Mouse (Mus musculus): ENCODE measurements around the gene 2810004N23Rik. TPM values are rescaled to one million over a fixed set of nuclear protein-coding genes. Genes with fewer than 3 reads are reported as not detected.

The 2810004N23Rik gene
- polyA plus RNA-seq, 1 experiment from 2014 or later, result 51.6 TPM

DNA sequence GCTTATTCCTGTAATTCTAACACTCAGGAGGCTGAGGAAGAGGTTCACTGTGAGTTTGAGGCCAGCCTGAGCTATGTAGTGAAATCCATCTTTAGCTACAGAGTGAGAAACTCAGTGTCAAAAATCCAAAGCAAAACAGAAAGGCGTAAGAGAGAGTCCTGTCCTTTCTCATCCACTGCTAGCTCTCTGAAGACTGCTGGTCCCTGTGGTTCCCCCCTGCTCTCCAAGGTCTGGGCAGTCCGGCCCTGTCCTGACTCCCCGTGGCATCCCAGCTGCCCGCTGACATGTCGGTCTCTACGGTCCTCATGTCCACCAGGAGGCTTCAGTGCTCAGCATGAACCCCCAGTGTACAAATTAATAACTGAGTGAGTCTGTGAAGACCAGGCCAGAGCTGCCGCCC lies 26.6 kb downstream of the 2810004N23Rik start:
- H3K4me3 ChIP-seq, result no peak overlapping the region
- H3K4me1 ChIP-seq (replicated peaks), result peaks cover 16% of the 10 kb centered on the region
- H3K9ac ChIP-seq, result no peak overlapping the region
- no peaks in the 10 kb centered on the region for H3K9me3 ChIP-seq (replicated peaks)
- ATAC-seq (replicated peaks; ENCODE audit: insufficient number of reproducible peaks, insufficient read depth, low FRiP score, low read depth), result no peak
- peaks cover 30% of the 10 kb centered on the region for H3K36me3 ChIP-seq
- no peak overlapping the region for H3K27ac ChIP-seq
- 85% methylated on average over 7 of the region's 7 CpGs for WGBS
- no peak overlapping the region for H3K4me2 ChIP-seq
- no peaks in the 10 kb centered on the region for H3K27me3 ChIP-seq

DNA sequence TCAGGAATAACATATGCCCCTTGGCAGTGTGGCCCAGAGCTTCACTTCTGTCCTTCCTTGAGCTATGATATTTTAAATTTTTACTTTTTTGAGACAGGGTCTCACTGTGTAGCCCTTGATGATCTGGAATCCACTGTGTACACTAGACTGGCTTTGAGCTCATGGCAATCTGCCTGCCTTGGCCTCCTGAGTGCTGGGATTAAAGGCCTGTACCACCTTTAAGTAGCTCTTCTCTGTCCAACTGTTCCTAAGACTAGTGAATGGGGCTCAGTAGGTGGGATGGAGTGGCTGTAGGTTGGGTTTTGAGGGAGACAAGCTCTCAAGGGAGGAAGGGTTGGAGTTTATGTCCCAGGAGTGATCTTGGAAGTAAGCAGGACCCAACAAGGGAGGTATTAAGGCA lies 27.1 kb downstream of the 2810004N23Rik start:
- Histone ChIP-seq H3K36me3 (peaks cover 25% of the 10 kb centered on the region), H3K9ac (no peak overlapping the region), H3K4me1 (replicated peaks) (peaks cover 16% of the 10 kb centered on the region), H3K4me2 (no peak overlapping the region), H3K27ac (no peak overlapping the region), H3K9me3 (replicated peaks) (no peaks in the 10 kb centered on the region), H3K4me3 (no peak overlapping the region), H3K27me3 (no peaks in the 10 kb centered on the region)
- no peak for ATAC-seq (replicated peaks; ENCODE audit: insufficient number of reproducible peaks, insufficient read depth, low FRiP score, low read depth)

DNA sequence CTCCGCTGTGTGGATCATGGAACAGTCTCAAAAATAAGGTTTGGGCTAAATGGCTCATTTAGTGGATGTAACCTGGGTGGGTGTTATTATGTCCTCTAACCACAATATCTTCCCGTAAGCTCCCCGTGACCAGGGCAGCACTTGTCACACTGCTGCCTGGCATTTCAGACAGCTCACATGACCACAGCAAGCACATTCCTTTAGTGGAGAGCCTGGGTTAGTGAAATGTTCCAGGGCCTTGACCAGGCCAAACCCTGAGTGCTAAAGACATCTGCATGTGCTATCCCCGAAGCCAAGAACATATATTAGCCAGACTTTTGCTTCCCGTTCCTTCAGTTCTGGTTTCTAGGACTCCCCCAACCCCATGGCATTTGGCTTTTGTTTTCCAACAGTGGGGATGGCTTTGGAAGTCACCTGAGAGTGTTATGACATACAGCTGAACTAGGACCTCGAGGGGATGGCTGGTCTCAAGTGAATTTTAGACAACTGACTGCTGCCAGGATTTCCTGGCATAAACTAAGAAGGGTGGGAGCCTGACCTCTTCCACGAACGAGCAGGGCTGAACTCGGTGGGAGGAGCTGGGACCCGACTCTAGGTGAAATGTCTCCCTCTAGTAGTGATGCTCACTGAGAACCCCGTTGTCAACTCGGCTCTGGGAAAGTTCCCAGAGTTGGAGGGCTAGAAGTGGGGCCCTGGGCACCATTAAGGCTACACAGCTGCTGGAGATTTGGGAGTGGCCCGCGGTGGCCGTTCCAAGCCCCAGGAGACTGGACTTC lies 29.3 kb downstream of the 2810004N23Rik start:
- H3K27me3 ChIP-seq, result no peaks in the 10 kb centered on the region
- H3K4me3 ChIP-seq, result 0 out of 2 replicates have a peak overlapping the region, but pooled peaks have one; percentile 3
- H3K9me3 ChIP-seq (replicated peaks), result no peaks in the 10 kb centered on the region
- 26% methylated on average over 15 of the region's 15 CpGs for WGBS
- H3K36me3 ChIP-seq, result peaks cover 6% of the 10 kb centered on the region
- H3K9ac ChIP-seq, result no peak overlapping the region
- H3K27ac ChIP-seq, result peak overlapping the region; percentile 71
- peak overlapping the region; percentile 49 for H3K4me2 ChIP-seq
- peak; percentile 62; the same call in 1 of the 2 replicates for ATAC-seq (replicated peaks; ENCODE audit: insufficient number of reproducible peaks, insufficient read depth, low FRiP score, low read depth)
- H3K4me1 ChIP-seq (replicated peaks), result peaks cover 16% of the 10 kb centered on the region

DNA sequence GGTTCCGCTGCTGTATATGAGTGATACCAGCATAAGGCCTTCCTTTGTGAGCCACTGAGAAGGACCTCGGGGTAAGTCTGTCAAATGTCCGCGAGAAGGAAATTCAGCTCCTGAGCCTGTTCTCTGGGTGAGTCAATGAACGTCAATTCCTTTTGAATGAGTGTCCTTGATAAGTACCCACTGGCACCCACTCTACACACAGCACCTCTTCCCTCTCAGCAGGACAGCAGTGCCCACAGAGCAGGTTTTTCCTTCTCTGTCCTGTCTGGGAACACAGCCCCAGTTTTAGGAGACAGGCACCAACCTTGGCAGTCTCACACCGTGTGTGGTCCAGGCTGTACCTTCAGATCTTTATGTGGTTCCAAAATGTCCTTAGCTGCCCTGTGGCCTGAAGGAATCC lies 31.0 kb downstream of the 2810004N23Rik start:
- no peak overlapping the region for H3K27ac ChIP-seq
- H3K9me3 ChIP-seq (replicated peaks), result no peaks in the 10 kb centered on the region
- H3K4me3 ChIP-seq, result no peak overlapping the region
- 77% methylated on average over 6 of the region's 6 CpGs for WGBS
- no peak overlapping the region for H3K4me2 ChIP-seq
- no peak overlapping the region for H3K9ac ChIP-seq
- no peak for ATAC-seq (replicated peaks; ENCODE audit: insufficient number of reproducible peaks, insufficient read depth, low FRiP score, low read depth)
- H3K27me3 ChIP-seq, result no peaks in the 10 kb centered on the region
- H3K36me3 ChIP-seq, result no peaks in the 10 kb centered on the region
- H3K4me1 ChIP-seq (replicated peaks), result peaks cover 19% of the 10 kb centered on the region

DNA sequence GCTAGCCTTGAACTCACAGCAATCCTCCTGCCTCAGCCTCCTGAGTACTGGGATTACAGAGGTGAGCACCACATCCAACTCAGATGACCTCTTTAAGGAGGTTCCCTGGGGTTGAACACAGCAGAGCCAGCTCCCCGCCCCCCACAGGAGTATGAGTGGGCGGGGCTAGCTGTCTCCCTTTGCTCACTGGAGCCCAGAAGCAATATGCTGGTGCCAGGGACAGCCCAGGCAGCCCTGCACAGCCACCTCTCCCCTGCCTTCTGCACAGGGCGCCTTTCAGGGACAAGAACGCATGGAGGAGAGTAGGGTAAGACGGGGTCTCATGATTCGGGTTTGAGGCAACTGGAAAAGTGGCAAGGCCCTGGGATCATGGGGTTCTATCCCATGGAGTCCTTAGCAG lies 31.4 kb downstream of the 2810004N23Rik start:
- Histone ChIP-seq H3K27me3 (no peaks in the 10 kb centered on the region), H3K9ac (no peak overlapping the region), H3K4me2 (no peak overlapping the region), H3K4me1 (replicated peaks) (peaks cover 22% of the 10 kb centered on the region), H3K27ac (no peak overlapping the region), H3K36me3 (no peaks in the 10 kb centered on the region), H3K4me3 (no peak overlapping the region), H3K9me3 (replicated peaks) (no peaks in the 10 kb centered on the region)
- WGBS, result 83% methylated on average over 6 of the region's 6 CpGs
- no peak for ATAC-seq (replicated peaks; ENCODE audit: insufficient number of reproducible peaks, insufficient read depth, low FRiP score, low read depth)

DNA sequence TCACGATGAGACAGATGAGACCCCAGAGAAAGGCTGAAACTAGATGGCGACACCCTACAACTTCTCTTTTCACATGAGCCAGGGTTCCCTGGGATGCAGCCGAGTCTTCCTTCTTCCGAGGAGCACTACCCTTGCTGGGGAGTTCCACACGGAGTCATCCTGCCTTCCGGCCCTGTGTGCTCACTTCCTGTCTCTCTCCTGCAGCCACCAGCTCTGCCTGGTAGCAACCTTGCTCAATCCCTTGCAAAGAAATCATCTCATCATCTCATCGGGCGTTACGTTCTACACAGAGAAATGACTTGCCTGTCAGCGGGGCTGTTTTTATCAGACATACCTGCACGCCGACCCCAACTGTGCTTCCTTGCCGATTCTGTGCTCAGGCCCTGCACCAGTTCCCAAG lies 32.9 kb downstream of the 2810004N23Rik start:
- Histone ChIP-seq H3K9me3 (replicated peaks) (no peaks in the 10 kb centered on the region), H3K4me1 (replicated peaks) (peaks cover 22% of the 10 kb centered on the region), H3K4me3 (no peak overlapping the region), H3K36me3 (no peaks in the 10 kb centered on the region), H3K4me2 (no peak overlapping the region), H3K27ac (no peak overlapping the region), H3K9ac (no peak overlapping the region), H3K27me3 (no peaks in the 10 kb centered on the region)
- WGBS, result 70% methylated on average over 13 of the region's 13 CpGs
- no peak for ATAC-seq (replicated peaks; ENCODE audit: insufficient number of reproducible peaks, insufficient read depth, low FRiP score, low read depth)

DNA sequence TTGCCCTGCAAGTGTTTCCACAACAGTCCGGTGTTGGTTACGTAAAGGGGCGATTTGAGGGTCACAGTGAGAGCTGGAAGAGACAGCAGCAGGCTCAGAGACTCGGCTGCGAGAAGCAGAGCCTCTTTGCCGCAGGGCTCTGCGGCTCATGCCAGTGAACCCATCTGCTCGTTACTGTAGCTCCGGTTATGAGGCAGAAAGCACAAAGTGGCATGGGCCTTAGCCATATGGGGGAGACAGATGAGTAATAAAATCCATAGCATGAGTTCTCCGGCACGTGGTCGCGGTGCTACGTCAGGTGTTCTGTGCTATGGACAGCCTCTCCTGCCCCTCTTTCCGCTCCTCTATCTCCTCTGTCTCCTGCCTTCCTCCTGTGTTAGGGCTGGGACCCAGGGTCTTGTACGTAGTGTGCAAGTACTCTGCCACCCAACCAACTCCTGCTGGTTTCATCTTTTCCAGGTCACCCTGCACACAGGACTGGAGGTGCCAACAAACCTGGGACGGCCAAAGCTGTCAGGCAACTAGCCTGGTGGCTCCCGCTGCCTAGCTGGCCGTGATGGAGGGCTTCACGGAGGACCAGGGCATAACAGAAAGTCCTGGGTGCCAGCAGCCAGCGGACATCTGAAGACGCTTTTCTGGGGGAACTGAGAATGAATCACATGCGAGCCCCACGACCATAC lies 34.2 kb downstream of the 2810004N23Rik start:
- WGBS, result 80% methylated on average over 24 of the region's 24 CpGs
- no peak overlapping the region for H3K9ac ChIP-seq
- no peak for ATAC-seq (replicated peaks; ENCODE audit: insufficient number of reproducible peaks, insufficient read depth, low FRiP score, low read depth)
- no peaks in the 10 kb centered on the region for H3K36me3 ChIP-seq
- H3K27ac ChIP-seq, result no peak overlapping the region
- H3K27me3 ChIP-seq, result no peaks in the 10 kb centered on the region
- no peaks in the 10 kb centered on the region for H3K9me3 ChIP-seq (replicated peaks)
- no peak overlapping the region for H3K4me2 ChIP-seq
- H3K4me3 ChIP-seq, result no peak overlapping the region
- H3K4me1 ChIP-seq (replicated peaks), result peaks cover 15% of the 10 kb centered on the region

DNA sequence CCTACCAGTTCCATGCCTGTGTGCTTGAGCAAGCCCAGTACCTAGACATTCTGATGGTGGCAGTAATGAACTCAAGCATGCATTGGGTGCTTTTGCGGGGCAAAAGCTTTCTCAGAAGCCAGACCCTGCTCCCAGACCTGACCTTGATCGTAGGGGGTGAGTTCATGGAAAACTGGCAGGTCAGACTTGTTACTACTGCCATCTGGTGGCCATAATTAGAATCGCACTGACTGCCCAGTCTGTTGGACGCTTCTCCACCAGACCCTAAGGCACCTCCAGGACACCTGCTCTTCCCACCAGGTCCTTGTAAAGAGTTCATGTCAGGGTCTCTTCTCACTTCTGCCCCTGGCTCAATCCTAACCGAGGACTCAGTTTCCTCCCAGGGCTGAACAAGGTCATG lies 35.5 kb downstream of the 2810004N23Rik start:
- Histone ChIP-seq H3K4me1 (replicated peaks) (peaks cover 6% of the 10 kb centered on the region; the same call in 1 of the 2 replicates), H3K36me3 (no peaks in the 10 kb centered on the region), H3K27ac (no peak overlapping the region), H3K27me3 (0 out of 2 replicates have a peak, but pooled peaks cover 2% of the 10 kb centered on the region), H3K9me3 (replicated peaks) (no peaks in the 10 kb centered on the region), H3K4me2 (no peak overlapping the region), H3K9ac (no peak overlapping the region), H3K4me3 (no peak overlapping the region)
- 0 out of 2 replicates have a peak, but pooled peaks have one; percentile 13 for ATAC-seq (replicated peaks; ENCODE audit: insufficient number of reproducible peaks, insufficient read depth, low FRiP score, low read depth)
- 4% methylated on average over 5 of the region's 5 CpGs for WGBS

DNA sequence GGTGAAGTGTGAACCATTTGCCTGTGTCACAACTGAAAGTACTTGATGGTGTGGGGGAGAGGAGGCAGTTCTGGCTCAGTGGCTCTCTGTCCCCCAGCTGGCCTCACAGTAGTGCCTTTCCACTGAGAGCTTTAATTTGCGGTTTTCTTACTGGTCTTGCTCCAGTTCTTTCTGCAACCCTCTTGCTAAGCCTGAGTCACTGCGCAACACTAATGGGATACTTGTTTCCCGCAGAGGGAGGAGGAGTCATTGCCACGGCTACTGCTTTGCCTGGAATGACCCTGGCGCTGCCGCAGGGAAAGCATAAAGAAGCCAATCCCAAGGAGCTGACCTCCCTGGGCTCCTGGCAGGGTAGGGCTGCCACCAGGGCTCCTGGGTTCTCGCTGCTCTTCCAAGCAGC lies 36.3 kb downstream of the 2810004N23Rik start:
- H3K27ac ChIP-seq, result no peak overlapping the region
- no peaks in the 10 kb centered on the region for H3K9me3 ChIP-seq (replicated peaks)
- no peak for ATAC-seq (replicated peaks; ENCODE audit: insufficient number of reproducible peaks, insufficient read depth, low FRiP score, low read depth)
- no peak overlapping the region for H3K4me2 ChIP-seq
- 0 out of 2 replicates have a peak, but pooled peaks cover 4% of the 10 kb centered on the region for H3K27me3 ChIP-seq
- H3K4me3 ChIP-seq, result no peak overlapping the region
- H3K4me1 ChIP-seq (replicated peaks), result peaks cover 6% of the 10 kb centered on the region; the same call in 1 of the 2 replicates
- no peaks in the 10 kb centered on the region for H3K36me3 ChIP-seq
- 33% methylated on average over 7 of the region's 7 CpGs for WGBS
- H3K9ac ChIP-seq, result no peak overlapping the region

DNA sequence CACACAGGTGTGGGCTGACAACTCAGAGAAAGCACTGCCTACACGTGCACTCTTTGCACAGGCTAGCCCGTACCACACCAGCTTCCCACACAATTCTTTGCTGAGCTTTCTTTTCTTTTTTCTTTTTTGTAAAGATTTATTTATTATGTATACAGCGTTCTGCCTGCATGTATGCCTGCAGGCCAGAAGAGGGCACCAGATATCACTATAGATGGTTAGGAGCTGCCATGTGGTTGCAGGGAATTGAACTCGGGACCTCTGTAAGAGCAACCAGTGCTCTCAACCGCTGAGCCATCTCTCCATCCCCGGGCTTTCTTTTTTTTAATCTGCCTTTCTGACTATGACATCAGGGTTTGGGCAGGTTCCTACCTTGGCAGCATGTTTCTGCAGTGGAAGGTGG lies 39.4 kb downstream of the 2810004N23Rik start:
- Histone ChIP-seq H3K4me1 (replicated peaks) (peaks cover 9% of the 10 kb centered on the region; the same call in 1 of the 2 replicates), H3K9me3 (replicated peaks) (no peaks in the 10 kb centered on the region), H3K36me3 (no peaks in the 10 kb centered on the region), H3K9ac (no peak overlapping the region), H3K27ac (no peak overlapping the region), H3K27me3 (0 out of 2 replicates have a peak, but pooled peaks cover 4% of the 10 kb centered on the region), H3K4me3 (no peak overlapping the region), H3K4me2 (no peak overlapping the region)
- 77% methylated on average over 6 of the region's 6 CpGs for WGBS
- ATAC-seq (replicated peaks; ENCODE audit: insufficient number of reproducible peaks, insufficient read depth, low FRiP score, low read depth), result no peak

DNA sequence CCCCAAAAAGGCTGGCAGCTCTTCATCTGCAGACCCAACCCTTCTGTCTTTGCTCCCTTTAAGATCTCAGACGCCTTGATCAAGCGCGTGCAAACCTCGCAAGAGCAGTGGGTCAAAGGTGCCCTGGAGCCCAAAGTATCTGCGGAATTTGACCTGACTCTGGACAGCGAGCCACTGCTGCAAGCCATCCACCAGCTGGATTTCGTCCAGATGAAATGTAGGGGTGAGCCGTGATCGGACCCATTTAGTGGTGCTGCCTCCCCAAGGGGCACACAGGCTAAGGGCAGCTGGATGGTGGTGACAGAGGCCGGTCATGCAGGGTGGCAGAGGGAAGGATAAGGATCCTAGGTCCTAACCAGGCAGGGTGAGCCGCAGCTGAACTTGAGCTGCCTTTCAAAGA lies 42.8 kb downstream of the 2810004N23Rik start:
- no peak overlapping the region for H3K27ac ChIP-seq
- ATAC-seq (replicated peaks; ENCODE audit: insufficient number of reproducible peaks, insufficient read depth, low FRiP score, low read depth), result no peak

More for the DNA sequence above, 42.8 kb downstream of the 2810004N23Rik start:
- no peak overlapping the region for H3K4me3 ChIP-seq
- H3K9me3 ChIP-seq (replicated peaks), result no peaks in the 10 kb centered on the region
- H3K4me1 ChIP-seq (replicated peaks), result 0 out of 2 replicates have a peak, but pooled peaks cover 3% of the 10 kb centered on the region
- no peak overlapping the region for H3K9ac ChIP-seq
- H3K27me3 ChIP-seq, result 0 out of 2 replicates have a peak, but pooled peaks cover 4% of the 10 kb centered on the region
- no peaks in the 10 kb centered on the region for H3K36me3 ChIP-seq
- 36% methylated on average over 11 of the region's 11 CpGs for WGBS
- no peak overlapping the region for H3K4me2 ChIP-seq

Data from heart, embryonic 15.5 days (tissue).